Mouse (Mus musculus) hematopoietic stem cell, adult 5-6 weeks (primary cell): ENCODE measurements at regions not wholly inside any gene's neighbourhood (a gene's known extent, or its start where the extent isn't known, plus 50 kb on each side); places are given as distances from the start of the nearest gene placed in this dataset.

Experiments used
- ATAC-seq, 2 experiments: fragments of 125-278 bp in 1 of 2; replicated peaks in 1 of 2; 2 replicates each; pipeline ENCODE4 v1.8.0; 2016 to 2017; ENCODE audit warnings: inconsistent platforms in 2 of 2, mild to moderate bottlenecking in 2 of 2, moderate number of reproducible peaks in 2 of 2, low read depth in 1 of 2, moderate TSS enrichment in 1 of 2; ENCODE audit not compliant: low FRiP score in 2 of 2, poor library complexity in 2 of 2, severe bottlenecking in 2 of 2, insufficient read depth in 1 of 2, low TSS enrichment in 1 of 2

DNA sequence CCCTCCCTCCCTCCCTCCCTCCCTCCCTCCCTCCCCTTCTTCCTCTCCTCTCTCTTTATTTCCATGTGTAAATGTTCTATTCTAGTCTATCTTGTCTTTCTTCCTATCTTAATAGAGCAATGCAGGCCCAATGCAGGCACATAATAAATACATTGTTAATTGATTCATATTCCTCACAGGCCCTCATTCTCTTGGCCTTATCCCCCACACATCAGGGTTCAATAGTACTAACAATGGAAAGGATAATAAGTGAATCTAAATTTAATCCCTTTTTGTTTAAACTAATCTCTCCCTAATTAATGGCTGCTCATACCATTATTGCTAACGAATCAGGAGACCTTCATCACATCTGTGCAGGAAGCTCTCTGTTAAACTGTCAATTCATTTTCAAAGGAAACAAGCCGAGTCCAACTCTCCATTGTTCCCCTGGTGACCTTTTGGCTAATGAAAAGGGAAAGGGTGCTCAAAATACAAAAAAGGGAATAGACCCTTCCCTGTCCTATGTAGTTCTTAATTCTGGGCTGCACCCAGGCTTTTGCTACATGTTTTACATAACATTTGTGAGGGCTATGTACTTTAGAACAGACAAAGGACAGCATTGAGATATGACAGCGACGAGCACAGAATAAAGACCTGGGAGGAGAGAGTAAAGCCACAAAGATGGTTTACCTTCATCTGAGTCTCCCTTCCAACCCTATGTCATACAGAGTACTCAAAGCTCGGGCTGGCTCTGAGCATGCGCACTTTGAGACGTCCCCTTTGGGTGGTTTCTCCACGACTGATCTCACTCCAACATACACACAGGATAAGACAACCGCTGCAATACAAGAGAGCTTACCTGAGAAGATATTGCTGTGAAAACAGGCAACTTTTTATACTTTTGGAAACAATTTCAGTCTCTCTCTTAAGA is 370.3 kb upstream of the Frg1 start:
- no peak for ATAC-seq

DNA sequence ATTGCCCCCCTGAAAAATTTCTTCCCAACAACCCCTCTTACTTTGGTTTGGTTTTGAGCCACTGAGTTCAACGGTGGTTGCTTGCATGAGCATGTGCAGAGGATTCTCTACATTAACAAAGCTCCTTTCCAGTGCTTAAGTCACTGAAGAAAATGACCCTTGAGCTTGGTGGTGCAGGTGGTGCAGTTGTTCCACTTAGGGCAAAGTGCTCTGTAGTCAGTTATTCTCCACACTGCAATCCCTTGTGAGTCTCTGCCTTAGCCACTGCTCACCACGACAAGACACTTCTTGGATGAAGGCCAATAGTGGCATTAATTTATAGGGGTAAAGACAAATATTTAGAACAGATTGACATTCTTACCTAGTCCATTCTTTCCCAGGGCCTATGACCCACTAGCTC is 369.1 kb upstream of the Frg1 start:
- ATAC-seq: no peak

DNA sequence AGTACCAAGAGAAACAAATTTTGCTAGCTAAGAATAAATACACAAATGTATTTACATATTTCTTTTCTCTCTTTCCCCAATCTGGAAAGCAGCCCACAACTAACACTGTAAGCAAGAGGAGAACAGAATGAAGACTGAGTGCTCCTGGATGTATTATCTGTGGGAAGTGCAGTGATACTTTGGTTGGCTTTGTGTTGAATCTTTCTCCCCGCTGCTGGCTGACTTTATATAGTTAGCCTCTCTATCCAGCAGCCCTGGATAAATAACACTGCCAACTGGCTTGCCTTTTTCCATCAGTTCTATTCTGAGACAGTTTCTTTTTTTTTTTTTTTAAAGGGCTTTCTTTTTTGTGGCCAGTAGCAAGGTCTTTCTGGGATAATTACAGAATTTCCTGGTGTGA is 366.0 kb upstream of the Frg1 start:
- ATAC-seq: no peak

DNA sequence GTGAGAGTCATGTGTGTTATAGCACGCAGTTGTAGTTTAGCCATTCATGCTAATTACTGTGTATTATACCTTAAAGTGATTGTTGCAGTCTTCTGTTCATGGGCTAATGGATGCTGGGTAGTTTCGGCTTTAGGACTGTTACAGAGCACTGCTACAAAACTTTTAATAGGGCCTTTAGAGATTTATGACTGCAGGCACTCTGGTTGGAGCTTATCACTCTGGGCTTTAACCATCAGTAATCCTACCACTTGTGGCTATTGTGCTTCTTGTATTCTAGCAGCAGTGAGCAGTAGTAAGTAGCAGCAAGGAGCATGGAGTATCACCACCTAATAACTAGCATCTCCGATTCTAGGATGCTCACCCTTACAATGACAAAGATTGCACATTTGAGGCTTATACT is 362.6 kb upstream of the Frg1 start:
- no peak for ATAC-seq

DNA sequence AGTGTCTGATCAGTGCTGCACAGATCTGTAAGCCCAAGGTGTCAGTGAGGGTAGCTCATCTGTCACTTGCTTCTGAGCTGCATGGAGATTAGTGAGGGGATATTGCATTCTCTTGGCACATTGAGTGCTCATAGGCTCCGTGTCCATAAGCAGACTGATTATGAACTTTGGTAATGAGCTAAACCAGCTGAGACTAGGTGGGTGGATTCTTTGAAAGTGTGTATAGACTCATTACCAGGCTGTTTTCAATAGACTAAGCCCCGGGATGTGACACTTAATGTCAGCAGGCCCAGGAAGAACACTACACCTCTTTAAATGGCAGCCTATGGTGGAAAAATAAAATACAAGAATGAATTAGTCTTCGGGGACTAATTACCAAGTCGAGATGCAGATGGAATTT is 354.9 kb upstream of the Frg1 start:
- ATAC-seq: no peak

DNA sequence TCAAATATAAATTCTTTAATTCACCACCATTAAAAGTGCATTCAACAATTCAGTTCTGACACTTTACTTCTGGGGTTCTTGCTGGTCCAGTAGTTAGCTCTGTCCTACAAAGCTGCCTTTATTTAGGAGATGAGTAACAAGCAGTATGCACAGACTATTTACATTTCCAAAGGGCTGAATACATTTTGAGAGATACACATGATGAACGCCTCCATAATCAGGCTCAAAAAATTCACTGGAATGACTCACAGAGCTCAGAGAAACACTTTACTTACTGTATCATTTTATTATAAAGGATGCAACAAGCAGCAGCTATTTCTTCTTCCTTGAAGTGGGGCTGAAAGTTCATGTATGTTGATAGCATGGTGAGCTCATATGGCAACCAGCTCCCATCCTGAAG is 336.6 kb upstream of the Frg1 start:
- no peak for ATAC-seq

DNA sequence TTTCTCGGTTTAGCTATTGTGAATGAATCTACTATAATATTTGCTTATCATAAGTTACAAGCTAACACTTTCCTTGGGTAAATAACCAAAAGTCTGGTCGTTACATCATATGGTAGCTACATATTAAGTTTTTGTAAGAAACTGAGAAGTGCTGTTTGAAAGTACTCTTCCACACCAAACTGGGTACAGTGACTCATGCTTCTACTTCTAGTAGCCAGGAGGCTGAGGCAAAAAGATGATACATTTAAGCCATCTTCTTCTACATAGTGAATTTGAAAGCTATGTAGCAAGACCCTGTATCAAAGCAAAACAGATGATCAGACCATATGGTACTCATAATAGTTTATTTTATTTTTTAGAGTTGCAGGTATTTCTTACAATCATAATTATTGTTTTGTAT is 335.8 kb upstream of the Frg1 start:
- no peak for ATAC-seq

DNA sequence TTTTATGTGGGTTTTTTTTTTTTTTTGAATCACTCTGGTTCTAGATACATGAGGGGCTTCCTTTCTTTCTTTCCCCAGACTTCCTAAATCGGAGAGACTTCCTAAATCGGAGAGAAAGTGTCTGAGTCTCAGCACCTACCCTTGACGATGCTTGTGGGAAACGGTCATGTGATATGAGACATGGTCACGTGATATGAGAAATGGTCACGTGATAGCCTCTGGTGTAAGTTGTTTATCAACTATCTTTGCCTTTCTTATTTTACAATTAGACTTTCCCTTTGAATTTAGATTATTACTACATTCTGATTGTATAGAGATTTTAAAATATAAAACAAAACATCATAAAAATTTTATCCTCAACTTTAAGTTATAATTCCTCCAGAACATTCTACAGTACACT is 330.1 kb upstream of the Frg1 start:
- no peak for ATAC-seq

DNA sequence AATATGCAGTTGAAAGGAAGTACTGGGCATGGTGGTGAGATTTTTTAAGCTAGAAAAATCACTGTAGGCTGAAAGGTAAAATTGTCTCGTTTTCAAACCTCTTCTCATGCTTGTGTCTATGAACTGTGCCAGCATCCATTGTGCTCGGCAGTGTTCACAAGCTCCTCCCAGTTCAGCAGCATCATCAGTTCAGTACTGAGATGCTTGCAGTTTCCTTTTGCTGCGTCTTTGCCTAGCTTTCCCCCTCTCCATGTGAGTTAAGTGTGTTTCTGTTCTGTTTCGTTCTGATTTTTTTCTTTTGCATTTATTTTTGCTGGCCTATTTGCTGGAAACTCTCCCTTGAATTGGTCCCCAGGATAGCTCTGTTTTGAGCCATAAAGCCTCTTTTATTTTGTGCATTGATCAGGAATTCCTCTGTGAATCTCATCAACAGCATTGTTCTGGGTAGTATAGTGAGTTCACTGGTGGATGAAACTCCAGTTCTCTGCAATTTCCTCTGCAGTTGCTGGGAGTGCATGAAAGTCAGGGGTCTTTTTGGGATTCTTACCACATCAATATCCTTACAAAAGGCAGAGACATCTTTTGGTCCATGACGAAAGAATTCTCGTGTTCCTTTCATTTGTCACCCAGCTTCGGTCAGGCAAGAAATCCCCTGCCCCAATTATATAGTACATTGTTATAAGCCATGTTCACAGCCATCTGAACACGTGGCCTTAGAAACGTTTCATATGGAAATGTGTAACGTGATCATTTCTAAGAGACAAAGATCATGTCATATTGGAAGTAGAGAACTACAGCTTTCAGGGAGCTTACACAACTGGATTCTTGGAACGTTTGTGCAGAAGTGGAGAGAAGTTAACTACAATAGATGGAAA is 326.2 kb upstream of the Frg1 start:
- ATAC-seq: no peak

DNA sequence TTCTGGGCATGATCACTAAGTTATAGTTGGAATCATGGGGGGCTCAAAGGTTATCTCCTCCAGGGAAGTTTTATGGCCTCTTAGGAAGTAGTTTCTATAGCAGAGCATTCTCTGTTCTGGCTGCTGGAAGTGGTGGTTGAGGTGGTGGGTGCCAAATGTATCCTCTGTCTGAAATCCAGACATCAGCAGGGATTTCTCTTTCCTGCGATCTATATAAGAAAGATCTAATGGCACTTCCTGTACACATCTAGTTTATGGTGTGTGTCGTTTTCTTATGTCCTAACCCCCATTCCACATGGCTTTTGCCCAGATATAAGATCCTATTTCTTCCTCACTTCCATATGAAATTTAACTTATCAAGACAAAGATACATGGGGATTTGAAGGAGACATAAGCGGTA is 300.1 kb upstream of the Frg1 start:
- no peak for ATAC-seq

DNA sequence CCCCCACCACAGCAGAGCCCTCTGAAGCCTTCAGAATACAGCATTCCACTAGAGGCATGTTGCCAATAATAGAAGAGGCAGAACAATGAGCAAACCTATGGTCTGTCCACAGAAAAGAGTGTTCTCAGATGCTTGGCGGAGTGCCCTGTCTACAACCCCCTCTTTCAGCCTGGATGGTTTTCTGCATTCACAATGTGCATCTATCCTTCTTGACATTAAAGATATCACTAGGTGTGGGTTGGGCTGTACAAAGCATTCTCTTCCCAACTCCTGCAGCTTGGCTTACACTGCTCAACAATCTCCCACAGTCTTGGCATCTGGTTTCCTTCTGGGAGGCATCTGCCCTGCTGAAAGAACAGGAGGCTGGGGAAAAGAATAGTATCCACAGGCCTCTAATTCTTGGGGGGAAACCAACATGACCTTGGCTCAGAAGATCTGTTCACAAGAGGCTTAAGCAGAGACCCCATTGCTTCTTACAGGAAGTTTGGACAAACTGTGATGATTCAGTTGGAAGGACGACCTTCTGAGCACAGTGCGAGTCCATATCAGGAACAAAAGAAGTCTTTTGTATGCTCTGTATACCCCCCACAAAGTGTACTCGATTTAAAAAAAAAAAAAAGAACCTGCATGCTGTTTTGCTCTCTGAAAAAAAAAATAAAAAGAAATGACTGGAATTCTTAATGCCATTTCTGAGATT is 296.9 kb upstream of the Frg1 start:
- no peak for ATAC-seq

DNA sequence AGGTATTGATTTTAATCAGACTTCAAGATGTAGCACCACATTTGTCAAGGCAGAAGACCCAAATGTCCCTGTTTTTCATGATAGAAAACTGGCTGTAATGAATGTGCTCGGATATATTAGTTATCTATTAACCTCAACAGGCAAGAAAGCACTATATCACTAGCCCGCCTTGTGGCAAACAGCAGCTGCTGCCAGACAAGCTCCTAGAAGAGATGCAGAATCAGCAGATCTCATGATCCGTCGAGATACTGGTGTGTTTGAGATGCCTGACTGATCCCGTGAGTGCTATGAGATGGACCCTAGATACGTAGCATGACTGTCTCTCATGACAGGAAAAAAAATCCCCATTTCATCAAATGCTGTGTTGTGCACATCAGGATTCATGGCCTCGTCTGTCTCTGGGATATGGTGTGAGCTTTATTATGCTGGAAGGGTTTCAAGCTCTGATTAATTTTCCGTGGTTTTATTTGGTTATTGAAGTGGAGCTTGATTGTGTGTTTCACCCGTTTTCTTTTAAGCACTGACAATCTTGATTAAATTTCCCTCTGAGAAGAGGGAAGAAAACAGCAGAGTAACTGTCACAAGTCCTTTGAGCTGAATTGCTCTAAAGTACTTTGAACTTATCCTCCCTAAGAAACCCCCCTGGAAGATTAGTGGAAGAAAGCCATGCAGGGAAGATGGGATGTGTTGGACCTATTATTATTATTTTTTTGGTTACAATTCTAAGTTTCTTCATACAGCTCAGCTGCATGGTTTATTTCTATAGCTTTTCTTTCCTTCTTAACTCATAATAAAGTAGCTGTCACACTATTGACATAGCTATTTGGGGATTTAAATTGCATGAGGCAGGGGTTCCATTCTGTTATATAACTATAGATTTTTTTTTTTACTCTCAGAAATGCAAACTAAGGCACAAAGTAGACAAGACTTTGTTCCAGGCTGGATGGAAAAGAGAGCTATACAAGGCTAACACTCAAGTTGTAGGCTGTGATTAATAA is 287.4 kb upstream of the Frg1 start:
- ATAC-seq: no peak
